Mouse (Mus musculus) embryonic facial prominence, embryonic 13.5 days (tissue): ENCODE data around the gene Dnmt3a. TPM values are rescaled to one million over a fixed set of nuclear protein-coding genes. Genes with fewer than 3 reads are reported as not detected.

Source experiments
- ATAC-seq: fragments of 200-750 bp; cut with Nextera tagmentation; 2 replicates; pipeline ENCODE4 v1.8.0; 2017; ENCODE audit warnings: low read depth; ENCODE audit not compliant: insufficient number of reproducible peaks, insufficient read depth, low FRiP score, low TSS enrichment
- H3K27ac ChIP-seq: fragments of 300-500 bp; sonication (generic); 2 replicates; pipeline ENCODE4 v1.5.1; 2015; ENCODE audit warnings: moderate library complexity, mild to moderate bottlenecking, inconsistent platforms
- H3K27me3 ChIP-seq: fragments of 300-500 bp; sonication (generic); 2 replicates; pipeline ENCODE4 v1.6.1; 2015; ENCODE audit warnings: mild to moderate bottlenecking, inconsistent platforms
- H3K36me3 ChIP-seq: fragments of 300-500 bp; sonication (generic); 2 replicates; pipeline ENCODE4 v1.6.1; 2015; ENCODE audit warnings: mild to moderate bottlenecking, inconsistent platforms
- H3K4me1 ChIP-seq: fragments of 300-500 bp; sonication (generic); 2 replicates; pipeline ENCODE4 v1.6.1; 2015; ENCODE audit warnings: inconsistent platforms
- H3K4me2 ChIP-seq: fragments of 300-500 bp; sonication (generic); 2 replicates; pipeline ENCODE4 v1.6.1; 2015; ENCODE audit warnings: moderate library complexity, mild to moderate bottlenecking, inconsistent platforms
- H3K4me3 ChIP-seq: fragments of 300-500 bp; sonication (generic); 2 replicates; pipeline ENCODE4 v1.5.1; 2015; ENCODE audit warnings: mild to moderate bottlenecking, inconsistent platforms
- H3K9ac ChIP-seq: fragments of 300-500 bp; sonication (generic); 2 replicates; pipeline ENCODE4 v1.6.1; 2015; ENCODE audit warnings: mild to moderate bottlenecking, inconsistent platforms
- H3K9me3 ChIP-seq: fragments of 300-500 bp; sonication (generic); 2 replicates; pipeline ENCODE4 v1.6.1; 2016; ENCODE audit warnings: inconsistent platforms
- WGBS: fragments of 180-500 bp; shearing (Covaris S2); methylation state at CpG from one replicate; pipeline ENCODE4 v1.1.7; 2015; ENCODE audit warnings: mixed read lengths; 5-methylcytosine and 5-hydroxymethylcytosine counted together
- polyA plus RNA-seq: library from polyadenylated mRNA; unstranded; fragments of >200 nt; fragmentation: Nextera tagmentation; extraction: Ambion mirVana; gene quantifications from 2 replicates; pipeline ENCODE4 v1.2.1, GENCODE M21; 2015

The Dnmt3a gene
- polyA plus RNA-seq, 1 experiment from 2014 or later, result 168 TPM

DNA sequence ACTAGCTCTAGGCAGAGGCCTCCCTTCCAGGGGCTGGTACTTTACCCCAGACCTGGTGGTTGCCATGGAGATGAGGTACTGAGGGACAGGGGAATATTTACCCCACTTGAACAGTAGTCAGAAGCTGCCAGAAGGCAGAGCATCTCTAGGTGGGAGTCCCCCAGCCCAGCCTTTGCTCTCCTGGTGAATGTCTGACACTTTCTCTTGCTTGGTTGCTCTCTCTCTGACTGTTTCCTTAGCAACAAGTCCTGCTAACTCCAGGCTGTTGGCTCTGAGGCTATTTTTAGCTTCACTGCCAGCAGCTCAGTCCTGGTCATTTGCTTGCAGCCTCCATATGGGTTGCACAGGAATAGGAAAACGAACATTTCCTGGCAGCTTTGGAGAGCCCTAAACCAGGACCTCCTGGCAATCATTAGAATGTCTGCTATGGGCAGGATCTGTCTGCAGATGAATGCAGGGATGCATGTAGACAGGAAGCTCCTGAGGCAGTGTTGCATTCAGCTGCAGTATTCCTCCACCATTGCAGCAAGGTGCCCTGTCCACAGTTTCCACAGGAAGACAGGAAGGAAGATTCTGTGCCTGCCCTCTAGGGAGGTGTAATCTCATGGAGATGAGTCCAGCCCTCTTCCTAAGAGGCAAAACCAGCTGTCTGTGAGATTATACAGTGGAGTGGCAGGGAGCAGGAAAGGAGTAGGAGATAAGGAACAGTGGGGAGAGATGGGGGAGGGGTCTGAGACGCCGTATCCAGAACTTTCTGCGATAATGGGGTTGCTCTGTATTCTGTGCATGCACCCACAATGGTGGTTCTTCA lies 81.9 kb downstream of the Dnmt3a start:
- Histone ChIP-seq H3K27ac (peak overlapping the region; percentile 72), H3K27me3 (no peaks in the 10 kb centered on the region), H3K9me3 (no peaks in the 10 kb centered on the region), H3K36me3 (peaks cover 59% of the 10 kb centered on the region), H3K4me1 (peaks cover 73% of the 10 kb centered on the region), H3K4me2 (no peak overlapping the region; the same call in 1 of the 2 replicates), H3K4me3 (no peak overlapping the region), H3K9ac (peak overlapping the region; percentile 40; the same call in 1 of the 2 replicates)
- no peak for ATAC-seq
- 36% methylated on average over 4 of the region's 4 CpGs for WGBS

DNA sequence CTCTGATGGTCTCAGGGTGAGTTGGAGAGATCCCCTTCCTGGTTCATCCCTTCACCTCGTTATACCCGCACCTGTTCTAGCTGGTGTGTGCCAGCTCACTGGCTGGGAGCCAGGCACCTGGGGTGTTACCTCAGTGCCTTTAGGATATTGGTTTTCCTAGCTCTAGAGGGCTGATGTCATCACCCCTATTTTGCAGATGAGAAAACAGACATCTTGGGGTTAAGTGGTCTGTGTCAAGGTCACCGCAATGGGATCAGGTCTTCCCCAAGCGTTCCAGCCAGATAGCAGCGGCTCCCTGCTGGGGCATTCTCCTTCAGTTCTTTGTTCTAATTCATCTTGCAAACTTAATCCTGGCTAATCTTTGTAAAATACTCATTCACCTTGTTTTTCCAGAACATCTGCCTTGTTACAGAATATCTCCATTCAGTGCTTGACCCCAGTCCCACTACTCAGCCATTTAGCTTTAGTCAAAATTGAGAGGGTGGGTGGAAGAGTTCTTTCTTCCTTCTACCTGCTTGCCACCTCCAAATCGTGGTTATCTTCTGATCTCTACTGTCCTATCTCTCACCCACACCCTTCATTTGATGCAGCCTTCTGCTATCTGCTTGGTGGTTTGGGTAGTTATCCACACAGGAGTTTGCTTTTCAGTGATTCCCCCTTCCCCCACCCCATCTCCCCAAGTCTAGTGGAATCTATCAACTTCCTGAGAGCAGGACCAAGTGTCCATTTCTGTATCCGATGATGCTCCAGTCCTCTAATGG lies 84.2 kb downstream of the Dnmt3a start:
- peak overlapping the region; percentile 96 for H3K27ac ChIP-seq
- no peaks in the 10 kb centered on the region for H3K9me3 ChIP-seq
- no peaks in the 10 kb centered on the region for H3K27me3 ChIP-seq
- WGBS, result 36% methylated on average over 7 of the region's 7 CpGs
- no peak for ATAC-seq
- H3K4me3 ChIP-seq, result no peak overlapping the region
- H3K36me3 ChIP-seq, result peaks cover 52% of the 10 kb centered on the region
- peaks cover 77% of the 10 kb centered on the region for H3K4me1 ChIP-seq
- H3K9ac ChIP-seq, result no peak overlapping the region
- no peak overlapping the region; the same call in 1 of the 2 replicates for H3K4me2 ChIP-seq

DNA sequence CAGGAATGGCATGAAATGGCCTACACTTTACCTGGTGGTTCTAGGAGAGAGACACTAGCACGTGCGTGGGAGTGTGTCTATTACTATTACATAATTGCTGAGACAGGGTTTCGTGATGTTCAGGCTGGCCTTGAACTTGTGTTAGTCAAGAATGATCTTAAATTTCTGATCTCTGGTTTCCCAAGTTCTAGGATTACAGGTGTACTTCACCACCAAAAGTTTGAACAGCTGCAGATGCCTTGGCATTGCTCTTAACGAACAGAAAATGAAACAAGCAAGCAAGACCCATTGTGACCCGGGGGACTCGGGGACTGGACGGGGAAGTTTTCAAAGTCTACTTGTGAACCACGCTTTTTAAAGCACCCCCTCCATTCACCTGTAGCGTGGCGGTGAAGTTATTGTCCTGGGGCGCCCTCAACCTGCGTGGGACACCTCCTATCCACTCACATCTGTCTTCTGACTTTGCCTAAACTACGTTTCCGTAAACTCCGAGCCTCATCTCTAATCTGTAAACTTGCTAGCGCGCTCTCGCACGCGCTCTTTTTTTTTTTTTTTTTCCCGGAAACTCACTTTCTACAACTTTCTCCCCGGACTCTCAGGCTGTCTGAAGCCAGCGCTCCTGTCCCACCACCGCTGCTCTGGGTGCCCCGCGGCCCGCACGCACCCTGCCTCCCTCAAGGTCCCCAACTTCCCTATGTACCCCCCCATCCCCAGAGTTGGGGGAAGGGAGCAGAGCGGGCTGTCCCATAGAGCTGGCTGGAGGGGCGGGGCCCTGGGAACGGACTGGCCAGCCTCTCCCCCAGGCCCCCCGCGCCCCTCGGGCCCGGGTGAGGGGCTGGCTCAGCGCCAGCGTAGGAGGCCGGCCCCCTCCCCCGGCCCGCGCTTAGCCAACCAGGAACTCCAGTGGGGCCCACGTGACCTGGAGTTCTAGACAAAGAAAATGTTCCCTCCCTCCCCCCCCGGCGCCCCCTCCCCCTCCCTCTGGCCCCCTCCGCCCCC lies 85.2 kb downstream of the Dnmt3a start:
- H3K36me3 ChIP-seq, result peaks cover 53% of the 10 kb centered on the region
- peaks cover 73% of the 10 kb centered on the region for H3K4me1 ChIP-seq
- peak; percentile 65 for ATAC-seq
- WGBS, result 1% methylated on average over 40 of the region's 45 CpGs
- no peaks in the 10 kb centered on the region for H3K9me3 ChIP-seq
- H3K27me3 ChIP-seq, result no peaks in the 10 kb centered on the region
- peak overlapping the region; percentile 85 for H3K9ac ChIP-seq
- peak overlapping the region; percentile 57 for H3K4me3 ChIP-seq
- H3K4me2 ChIP-seq, result peak overlapping the region; percentile 83
- peak overlapping the region; percentile 96 for H3K27ac ChIP-seq

DNA sequence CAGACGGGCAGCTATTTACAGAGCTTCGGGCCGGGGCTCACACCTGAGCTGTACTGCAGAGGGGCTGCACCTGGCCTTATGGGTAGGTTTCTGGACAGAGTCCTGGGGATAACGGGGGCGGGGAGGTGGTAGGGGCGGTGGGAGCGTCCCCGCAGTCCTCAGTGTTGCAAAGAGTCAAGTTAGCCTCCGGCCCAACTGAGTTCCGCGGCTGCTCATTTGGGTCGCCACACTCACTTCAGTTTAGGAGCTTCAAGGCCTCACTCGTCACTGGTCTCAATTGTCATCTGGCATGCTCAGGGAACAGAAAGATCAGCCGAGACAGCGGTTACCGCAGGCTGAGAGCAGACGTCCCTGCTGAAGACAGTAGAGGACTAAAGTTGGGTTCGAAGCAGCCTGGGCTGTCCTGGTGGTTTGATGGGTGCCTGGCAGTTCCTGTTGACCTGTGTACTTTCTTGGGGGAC lies 86.0 kb downstream of the Dnmt3a start:
- under 1% methylated on average over 16 of the region's 18 CpGs for WGBS
- Histone ChIP-seq H3K4me1 (peaks cover 65% of the 10 kb centered on the region), H3K4me3 (peak overlapping the region; percentile 57), H3K36me3 (peaks cover 53% of the 10 kb centered on the region), H3K27ac (peak overlapping the region; percentile 96), H3K9ac (peak overlapping the region; percentile 85), H3K27me3 (no peaks in the 10 kb centered on the region), H3K4me2 (peak overlapping the region; percentile 83), H3K9me3 (no peaks in the 10 kb centered on the region)
- ATAC-seq, result peak; percentile 50

DNA sequence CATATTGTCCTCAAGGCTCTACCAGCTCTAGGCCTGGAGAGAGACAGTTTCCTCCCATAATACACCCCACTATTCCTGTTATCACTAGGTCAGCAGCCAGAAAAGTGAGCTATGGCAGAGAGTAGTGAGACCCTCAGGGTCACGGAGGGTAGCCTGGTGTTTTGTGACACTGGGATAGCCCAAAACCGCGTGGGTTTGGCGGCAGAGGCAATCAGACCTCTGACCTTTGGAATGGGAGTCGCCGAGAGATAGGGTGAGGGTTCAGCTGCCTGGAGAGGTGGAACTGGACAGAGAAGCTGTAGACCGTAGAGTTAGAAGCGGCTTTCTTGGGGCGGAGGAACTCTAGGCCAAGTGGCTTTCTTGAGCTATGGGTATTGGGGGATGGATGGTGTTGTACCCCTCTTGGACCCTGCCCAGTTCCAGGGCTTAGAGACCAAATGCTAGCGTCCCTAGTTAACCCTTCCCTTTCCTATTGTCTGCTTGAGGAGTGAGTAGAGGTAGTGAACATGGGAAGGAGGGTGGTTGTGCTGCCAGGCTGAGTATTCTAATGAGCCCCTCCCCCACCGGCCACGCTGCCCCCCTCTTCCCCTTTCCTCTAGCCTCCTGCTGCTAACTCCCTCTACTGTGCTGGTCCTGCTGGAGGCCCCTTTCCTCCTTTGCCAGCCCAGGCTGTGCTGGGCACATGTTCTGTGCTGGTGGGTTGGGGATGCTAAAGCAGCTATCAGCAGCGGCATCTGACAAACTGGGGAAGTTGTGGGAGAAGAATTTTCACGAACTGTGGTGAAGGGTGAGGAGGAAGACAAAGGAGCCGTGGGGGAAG lies 86.6 kb downstream of the Dnmt3a start:
- H3K9me3 ChIP-seq, result no peaks in the 10 kb centered on the region
- H3K36me3 ChIP-seq, result peaks cover 59% of the 10 kb centered on the region
- ATAC-seq, result peak; percentile 13; the same call in 1 of the 2 replicates
- peak overlapping the region; percentile 85 for H3K9ac ChIP-seq
- WGBS, result 4% methylated on average over 15 of the region's 15 CpGs
- H3K27me3 ChIP-seq, result no peaks in the 10 kb centered on the region
- peak overlapping the region; percentile 57 for H3K4me3 ChIP-seq
- H3K27ac ChIP-seq, result peak overlapping the region; percentile 96
- H3K4me1 ChIP-seq, result peaks cover 59% of the 10 kb centered on the region
- peak overlapping the region; percentile 83 for H3K4me2 ChIP-seq

DNA sequence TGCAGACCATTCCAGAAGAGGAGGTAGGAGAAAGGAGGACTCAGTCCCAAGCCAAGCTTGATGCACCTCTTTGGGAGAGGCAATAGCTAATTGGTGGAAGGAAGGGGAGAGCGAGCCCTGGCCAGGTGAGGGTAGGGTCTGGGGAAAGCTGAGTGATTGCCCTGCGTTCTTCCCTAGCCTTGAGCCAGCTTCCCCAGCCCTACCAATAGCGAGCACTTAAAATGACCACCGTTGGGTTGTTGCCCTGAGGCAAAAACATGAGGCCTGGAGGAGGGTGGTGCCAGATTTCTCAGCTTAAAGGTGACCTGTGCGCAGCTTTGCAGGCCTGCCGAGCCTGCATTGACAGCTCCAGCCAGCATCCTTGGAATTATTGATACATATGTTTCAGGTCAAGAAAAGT lies 87.5 kb downstream of the Dnmt3a start:
- H3K4me3 ChIP-seq, result peak overlapping the region; percentile 57
- H3K27ac ChIP-seq, result peak overlapping the region; percentile 96
- H3K9ac ChIP-seq, result peak overlapping the region; percentile 85
- peaks cover 60% of the 10 kb centered on the region for H3K36me3 ChIP-seq
- WGBS, result 36% methylated on average over 6 of the region's 6 CpGs
- ATAC-seq, result no peak
- peaks cover 50% of the 10 kb centered on the region for H3K4me1 ChIP-seq
- no peaks in the 10 kb centered on the region for H3K9me3 ChIP-seq
- no peaks in the 10 kb centered on the region for H3K27me3 ChIP-seq
- H3K4me2 ChIP-seq, result peak overlapping the region; percentile 83

DNA sequence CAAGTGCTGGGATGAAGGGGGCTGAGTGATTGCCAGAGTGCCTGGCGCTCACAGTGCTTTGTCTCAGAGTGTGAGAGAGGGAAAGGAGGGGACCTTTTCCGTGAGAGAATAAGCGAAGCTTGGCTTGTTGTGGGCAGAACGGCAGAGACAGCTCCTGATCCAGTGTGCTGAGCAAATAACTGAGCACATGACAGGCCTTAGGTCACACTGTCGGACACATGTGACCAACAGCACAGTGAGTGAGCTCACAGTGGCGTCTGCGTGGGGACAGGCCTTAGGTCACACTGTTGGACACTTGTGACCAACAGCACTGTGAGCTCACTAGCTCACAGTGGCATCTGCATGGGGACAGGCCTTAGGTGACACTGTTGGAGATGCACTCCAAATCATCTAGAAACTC lies 88.7 kb downstream of the Dnmt3a start:
- H3K27ac ChIP-seq, result no peak overlapping the region
- no peak overlapping the region for H3K4me3 ChIP-seq
- H3K4me1 ChIP-seq, result peaks cover 40% of the 10 kb centered on the region
- H3K9ac ChIP-seq, result 0 out of 2 replicates have a peak overlapping the region, but pooled peaks have one; percentile 27
- H3K9me3 ChIP-seq, result no peaks in the 10 kb centered on the region
- no peak overlapping the region; the same call in 1 of the 2 replicates for H3K4me2 ChIP-seq
- 85% methylated on average over 7 of the region's 7 CpGs for WGBS
- H3K27me3 ChIP-seq, result no peaks in the 10 kb centered on the region
- no peak for ATAC-seq
- H3K36me3 ChIP-seq, result peaks cover 61% of the 10 kb centered on the region

DNA sequence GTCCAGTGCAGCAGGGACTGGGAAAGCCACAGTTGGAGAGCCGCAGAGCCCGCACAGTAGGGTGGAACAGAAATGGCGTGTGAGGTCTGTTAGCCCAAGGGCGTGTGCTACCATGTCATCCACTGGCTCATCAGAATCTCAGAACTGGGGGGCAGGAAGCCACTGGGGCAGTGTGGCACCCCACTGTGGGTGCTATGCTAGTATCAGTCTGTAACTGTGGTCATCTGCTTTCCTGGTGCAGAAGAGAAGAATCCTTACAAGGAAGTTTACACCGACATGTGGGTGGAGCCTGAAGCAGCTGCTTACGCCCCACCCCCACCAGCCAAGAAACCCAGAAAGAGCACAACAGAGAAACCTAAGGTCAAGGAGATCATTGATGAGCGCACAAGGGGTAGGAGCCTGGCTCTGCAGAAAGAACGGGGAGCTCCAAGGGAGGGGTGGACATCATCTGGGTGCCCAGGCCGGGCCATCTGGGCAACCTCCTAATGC lies 91.3 kb downstream of the Dnmt3a start:
- Histone ChIP-seq H3K4me3 (no peak overlapping the region), H3K27ac (no peak overlapping the region), H3K27me3 (no peaks in the 10 kb centered on the region), H3K9me3 (no peaks in the 10 kb centered on the region), H3K4me2 (no peak overlapping the region), H3K4me1 (peaks cover 22% of the 10 kb centered on the region), H3K36me3 (peaks cover 81% of the 10 kb centered on the region), H3K9ac (no peak overlapping the region)
- WGBS, result 89% methylated on average over 9 of the region's 9 CpGs
- ATAC-seq, result no peak

DNA sequence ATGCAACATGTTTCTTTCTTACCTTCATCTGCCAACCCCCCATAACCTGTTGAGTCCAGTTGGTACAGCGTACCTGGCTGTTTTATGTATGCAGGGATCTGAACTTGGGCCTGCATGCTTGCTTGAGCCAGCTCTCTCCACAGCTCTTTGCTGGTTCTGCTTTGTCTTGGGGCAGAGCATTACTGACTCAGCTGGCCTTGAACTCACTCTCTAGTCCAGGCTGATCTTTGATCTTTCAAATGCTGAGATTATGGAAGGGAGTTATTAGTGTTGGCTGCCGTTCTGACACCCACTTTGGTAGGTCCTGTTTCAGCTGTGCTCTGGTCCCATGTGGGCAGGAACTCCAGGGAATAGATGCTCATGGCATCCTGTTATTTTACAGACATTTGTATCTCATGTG lies 93.0 kb downstream of the Dnmt3a start:
- no peaks in the 10 kb centered on the region for H3K27me3 ChIP-seq
- H3K9ac ChIP-seq, result no peak overlapping the region
- no peak for ATAC-seq
- H3K36me3 ChIP-seq, result peaks cover 94% of the 10 kb centered on the region
- H3K4me1 ChIP-seq, result peaks cover 5% of the 10 kb centered on the region; the same call in 1 of the 2 replicates
- no peak overlapping the region for H3K4me2 ChIP-seq
- no peaks in the 10 kb centered on the region for H3K9me3 ChIP-seq
- H3K4me3 ChIP-seq, result no peak overlapping the region
- 92% methylated on average over 2 of the region's 2 CpGs for WGBS
- H3K27ac ChIP-seq, result no peak overlapping the region

DNA sequence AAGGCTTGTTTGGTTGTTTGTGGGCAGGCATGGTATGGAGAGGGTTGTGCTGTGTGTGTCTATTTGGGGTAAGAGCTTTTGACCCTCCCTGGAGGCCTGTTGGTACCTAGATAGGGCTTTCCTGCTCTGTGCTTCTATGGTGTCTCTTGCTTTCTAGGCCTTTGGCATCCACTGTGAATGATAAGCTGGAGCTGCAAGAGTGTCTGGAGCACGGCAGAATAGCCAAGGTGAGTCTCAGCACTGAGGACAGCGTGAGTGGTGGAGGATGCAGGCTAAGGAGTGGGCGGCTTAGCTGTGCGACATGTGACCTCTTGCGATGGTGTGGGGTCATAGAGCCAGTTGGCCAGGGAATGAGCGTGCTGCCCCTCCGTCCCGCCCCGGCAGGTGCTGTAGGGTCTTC lies 99.6 kb downstream of the Dnmt3a start:
- Histone ChIP-seq H3K36me3 (peaks cover 92% of the 10 kb centered on the region), H3K9me3 (no peaks in the 10 kb centered on the region), H3K9ac (no peak overlapping the region), H3K4me3 (no peak overlapping the region), H3K27me3 (no peaks in the 10 kb centered on the region), H3K4me2 (no peak overlapping the region), H3K4me1 (no peaks in the 10 kb centered on the region), H3K27ac (no peak overlapping the region)
- ATAC-seq, result no peak
- WGBS, result 91% methylated on average over 9 of the region's 9 CpGs
